Mouse (Mus musculus): Measurements from ENCODE around the gene Opcml. TPM values are rescaled to one million over a fixed set of nuclear protein-coding genes. Genes with fewer than 3 reads are reported as not detected.

Opcml gene
- total RNA-seq, 2 experiments from 2014 or later, result not detected

DNA sequence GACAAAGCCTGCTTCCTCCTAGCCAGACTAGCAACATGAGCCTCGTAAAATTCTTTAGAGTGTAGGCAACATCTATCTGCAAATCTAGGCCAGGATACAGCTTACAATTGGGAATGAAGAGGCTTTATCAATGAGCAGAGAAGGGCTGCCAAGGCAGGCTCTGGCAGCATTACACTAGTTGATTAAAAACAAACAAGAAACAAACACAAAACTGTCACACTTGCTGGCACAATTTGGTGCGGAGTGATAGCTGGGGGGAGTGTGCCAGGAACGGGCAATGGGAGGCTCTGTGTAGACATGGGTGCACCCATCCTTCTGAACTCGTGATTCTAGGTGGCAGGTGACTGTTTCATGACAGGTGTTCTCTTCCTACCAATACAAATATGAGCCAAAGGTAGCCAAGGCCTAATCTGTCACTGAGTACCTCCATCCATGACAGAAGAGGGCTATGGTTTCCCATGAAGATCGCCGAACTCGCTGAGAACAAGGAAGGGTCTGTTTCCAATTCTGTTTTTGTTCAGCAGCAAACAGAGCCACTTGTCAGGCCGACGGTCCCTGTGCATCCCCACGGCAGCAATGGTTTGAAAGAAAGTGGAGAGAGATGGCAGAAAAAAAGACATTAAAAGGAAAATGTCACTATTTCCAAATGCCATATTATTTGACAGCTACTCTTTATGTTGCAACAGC is 574.0 kb downstream of the Opcml start:
- ATAC-seq (replicated peaks; ENCODE audit: low FRiP score, low TSS enrichment, poor library complexity, severe bottlenecking), result no peak

DNA sequence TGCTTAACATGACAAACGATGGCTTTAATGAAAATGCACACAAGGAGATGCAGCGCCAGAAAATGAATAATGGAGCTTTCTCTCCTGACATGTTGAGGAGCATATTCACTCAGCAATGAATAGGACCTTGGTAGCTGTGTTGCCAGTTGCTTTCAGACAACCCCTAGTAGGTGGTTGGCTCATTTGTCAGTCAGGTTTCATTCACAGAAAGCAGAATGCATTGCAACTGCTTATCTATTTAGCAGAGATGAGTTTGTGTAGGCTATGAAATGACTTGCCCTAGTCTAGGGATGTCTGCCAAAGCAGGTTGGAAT is 574.5 kb downstream of the Opcml start:
- ATAC-seq (replicated peaks; ENCODE audit: low FRiP score, low TSS enrichment, poor library complexity, severe bottlenecking), result no peak

DNA sequence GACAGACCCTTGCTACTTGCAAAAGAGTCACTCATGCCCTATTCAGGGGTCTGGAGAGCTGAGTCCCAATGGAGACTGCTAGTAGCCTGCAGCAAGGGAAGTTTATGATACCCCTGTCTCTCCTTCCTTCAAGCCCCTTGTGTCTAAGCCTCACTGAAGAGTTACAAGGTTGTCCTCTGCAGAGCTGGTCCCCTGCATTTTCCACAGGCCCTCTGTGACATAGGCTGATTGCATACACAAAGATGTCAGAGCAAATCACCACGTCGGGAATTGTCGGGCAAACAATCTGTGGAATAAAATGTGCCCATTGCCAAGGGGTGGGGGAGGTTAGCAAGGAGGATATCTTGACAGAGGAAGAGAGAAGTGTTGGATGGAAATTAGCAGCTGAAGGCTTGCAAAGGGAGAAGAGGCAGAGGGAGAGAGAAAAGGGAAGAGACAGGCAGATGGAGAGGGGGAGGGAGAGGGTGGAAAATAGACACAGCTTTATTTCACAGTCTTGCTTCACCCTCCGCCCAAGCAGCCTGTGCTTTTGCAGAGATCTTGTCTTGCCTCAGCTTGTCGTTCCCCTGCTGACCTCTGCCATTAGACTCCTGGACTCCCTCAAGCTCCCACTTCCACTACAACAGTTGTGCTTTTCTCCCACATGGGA is 596.1 kb downstream of the Opcml start:
- no peak for ATAC-seq (replicated peaks; ENCODE audit: low FRiP score, low TSS enrichment, poor library complexity, severe bottlenecking)

DNA sequence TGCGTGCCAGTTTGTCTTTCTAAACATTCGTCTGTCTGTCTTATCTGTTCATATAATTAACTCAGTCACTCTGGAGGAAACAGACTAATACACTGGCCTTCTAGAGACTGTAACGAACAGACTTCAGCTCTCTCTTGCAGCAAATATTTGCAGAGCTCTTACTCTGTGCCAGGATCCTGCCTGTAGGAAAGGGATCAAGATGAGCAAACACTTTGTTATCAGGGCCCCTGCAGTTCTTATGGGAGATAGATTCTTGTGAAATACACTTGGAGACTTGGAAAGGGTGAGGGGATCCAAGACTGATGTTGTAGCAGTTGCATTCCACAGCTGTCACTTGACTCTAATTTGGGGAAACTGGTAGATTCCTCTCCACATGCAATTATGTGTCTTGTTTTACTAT is 604.6 kb downstream of the Opcml start:
- ATAC-seq (replicated peaks; ENCODE audit: low FRiP score, low TSS enrichment, poor library complexity, severe bottlenecking), result no peak

DNA sequence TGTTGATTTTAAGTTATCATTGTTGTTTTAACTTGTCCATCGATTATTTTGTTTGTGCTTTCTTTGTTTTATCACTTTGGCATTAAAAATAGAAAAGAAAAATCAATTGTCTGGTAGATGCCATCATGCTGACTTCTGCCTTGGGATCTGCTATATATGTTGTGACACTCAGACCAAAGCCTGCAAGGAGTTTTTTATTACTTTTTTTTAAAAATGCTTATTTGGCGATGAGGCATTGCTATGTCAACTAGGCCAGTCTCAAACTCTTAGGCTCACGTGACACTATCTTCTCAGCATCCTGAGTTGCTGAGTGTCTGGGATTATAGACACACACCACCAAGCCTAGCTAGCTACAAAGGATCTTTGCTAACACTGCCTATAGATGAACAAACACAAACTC is 605.1 kb downstream of the Opcml start:
- no peak for ATAC-seq (replicated peaks; ENCODE audit: low FRiP score, low TSS enrichment, poor library complexity, severe bottlenecking)

DNA sequence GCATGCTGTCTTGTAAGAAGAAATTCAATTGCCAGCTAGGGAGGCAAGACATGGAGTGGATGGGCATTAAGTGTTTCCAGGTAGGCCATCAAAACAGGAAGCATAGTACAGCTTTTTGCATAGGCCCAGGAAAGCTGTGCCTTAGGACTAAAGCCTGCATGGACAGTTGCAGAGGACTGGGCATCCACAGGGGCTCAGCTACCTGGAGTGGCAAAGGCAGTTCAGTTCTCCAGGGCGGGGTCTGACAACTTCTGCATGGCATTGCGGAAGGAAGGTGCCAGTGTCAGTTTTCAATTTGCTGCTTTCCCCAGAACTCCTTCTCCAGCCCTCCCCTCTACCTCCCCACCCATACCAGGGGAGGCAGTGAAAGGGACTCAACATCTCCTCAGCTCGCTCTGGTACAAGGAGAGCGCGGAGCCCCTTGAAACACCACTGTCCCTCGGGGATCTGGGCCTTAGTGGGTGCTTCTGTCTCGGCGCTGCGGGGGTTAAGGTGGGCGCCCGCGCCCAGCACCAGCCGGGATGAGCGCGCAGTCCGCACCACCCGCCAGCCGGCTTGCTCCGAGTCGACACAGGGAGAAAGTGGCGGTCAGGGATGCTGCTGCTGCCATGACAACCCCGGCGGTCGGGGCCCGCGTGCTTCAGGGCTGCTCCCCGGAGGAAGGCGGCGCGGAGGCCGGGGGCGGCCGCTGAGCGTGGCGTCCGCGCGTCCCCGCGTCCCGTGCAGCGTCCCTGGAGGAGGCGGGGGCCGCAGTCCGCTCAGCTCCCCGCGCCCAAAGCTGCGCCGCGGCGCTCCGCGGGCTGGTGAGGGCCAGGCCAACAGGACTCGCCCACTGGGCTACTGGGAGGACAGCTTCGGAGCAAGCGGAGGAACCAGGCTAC is 612.4 kb downstream of the Opcml start:
- no peak for ATAC-seq (replicated peaks; ENCODE audit: low FRiP score, low TSS enrichment, poor library complexity, severe bottlenecking)

DNA sequence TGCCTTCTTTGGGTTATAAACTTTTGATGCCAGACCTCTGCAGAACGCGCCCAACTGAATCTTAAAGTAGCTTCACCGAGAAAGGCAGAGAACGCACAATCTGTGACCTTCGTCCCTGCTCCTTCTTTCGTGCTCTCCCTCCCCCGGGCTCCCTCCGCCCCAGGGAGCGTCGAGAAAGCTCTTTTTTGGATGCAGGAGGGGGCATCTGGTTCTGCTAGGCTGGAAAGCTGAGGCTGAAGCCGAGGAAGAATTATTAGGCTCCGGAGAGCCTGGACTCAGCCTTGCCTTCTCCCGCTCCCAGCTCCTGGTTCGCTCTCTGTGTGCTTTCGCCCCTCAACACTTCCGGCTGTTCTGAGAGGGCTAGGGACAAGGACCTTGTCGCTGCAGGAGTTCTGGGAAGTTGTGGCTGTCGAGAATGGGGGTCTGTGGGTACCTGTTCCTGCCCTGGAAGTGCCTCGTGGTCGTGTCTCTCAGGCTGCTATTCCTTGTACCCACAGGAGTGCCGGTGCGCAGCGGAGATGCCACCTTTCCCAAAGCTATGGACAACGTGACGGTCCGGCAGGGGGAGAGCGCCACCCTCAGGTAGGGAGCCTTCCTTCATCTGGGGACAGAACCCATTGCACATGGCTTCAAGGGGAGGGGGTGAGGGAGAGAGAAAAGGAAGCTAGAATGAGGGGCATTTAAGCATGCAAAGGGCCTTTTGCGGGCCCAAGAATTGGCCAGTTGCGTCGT is 613.4 kb downstream of the Opcml start:
- ATAC-seq (replicated peaks; ENCODE audit: low FRiP score, low TSS enrichment, poor library complexity, severe bottlenecking), result no peak

DNA sequence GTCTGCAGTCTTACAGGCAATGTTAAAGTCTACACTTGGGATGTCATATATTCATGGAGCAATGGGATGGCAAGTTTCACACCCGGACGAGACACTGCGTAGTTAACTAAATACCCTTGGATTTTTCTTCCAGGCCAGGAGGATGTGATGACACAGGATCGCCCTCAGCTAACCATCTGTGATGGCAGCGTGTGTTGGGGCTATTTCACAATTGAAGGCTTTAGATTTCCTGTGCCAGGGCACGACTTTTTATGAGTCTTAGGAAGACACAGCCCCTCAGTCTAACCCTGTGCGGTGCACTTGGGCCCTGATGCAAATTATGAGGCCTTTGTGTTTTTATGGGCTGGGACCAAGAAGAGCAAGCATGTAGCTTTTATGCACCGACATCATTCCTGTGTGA is 614.0 kb downstream of the Opcml start:
- ATAC-seq (replicated peaks; ENCODE audit: low FRiP score, low TSS enrichment, poor library complexity, severe bottlenecking), result no peak

DNA sequence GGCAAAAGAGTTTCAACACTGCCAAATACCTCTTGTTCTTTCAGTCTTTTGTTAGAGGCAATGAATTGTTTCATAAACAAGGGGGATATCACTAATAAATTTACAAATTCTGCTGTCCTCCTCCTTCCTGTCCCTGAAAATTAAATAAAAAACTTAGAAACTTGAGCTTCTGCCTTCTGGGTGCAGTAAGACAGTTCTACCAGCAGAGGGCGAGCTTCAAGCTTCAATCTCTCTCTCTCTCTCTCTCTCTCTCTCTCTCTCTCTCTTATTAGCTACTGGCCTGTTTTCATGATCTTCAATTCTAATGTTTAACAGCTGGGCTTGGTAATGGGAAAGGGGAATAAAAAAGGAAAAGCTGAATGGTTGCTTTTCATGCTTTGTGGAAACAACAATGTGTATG is 615.2 kb downstream of the Opcml start:
- ATAC-seq (replicated peaks; ENCODE audit: low FRiP score, low TSS enrichment, poor library complexity, severe bottlenecking), result no peak

DNA sequence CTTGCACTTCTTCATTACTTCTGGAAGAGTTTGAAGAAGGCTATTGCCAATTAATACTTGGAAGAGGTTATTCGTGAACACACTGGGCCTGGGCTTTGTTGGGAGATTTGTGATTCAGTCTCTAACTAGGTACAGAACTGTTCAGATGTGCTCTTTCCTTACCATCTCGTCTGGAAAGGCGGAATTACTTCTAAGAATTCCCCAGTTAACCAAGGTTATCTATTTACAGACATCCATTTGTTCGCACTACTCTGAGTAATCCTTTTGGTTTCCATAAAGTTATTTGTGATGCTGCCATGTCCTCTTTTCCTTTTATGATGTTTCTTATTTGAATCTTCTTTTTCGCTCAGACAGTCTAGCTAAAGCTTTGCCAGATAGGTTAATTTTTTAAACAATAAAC is 630.2 kb downstream of the Opcml start:
- ATAC-seq (replicated peaks; ENCODE audit: low FRiP score, low TSS enrichment, poor library complexity, severe bottlenecking), result no peak

DNA sequence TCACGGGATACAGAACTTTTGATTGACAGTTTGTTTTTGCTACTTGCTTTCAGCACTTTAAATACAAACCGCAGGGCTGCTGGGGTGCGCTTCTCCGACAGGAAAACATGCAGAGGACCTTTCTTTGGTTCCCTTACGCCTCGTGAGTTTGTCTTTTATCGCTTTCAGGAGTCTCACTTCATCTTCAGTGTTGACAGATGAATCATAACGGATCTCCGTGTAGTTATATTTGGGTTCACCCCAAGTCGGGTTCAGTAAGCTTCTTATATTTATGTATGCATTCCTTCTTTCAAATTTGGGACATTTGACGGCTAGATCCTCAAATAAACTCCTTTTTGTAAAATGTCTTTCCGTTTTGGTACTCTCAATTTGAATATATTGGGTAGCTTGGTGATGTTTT is 632.8 kb downstream of the Opcml start:
- no peak for ATAC-seq (replicated peaks; ENCODE audit: low FRiP score, low TSS enrichment, poor library complexity, severe bottlenecking)

DNA sequence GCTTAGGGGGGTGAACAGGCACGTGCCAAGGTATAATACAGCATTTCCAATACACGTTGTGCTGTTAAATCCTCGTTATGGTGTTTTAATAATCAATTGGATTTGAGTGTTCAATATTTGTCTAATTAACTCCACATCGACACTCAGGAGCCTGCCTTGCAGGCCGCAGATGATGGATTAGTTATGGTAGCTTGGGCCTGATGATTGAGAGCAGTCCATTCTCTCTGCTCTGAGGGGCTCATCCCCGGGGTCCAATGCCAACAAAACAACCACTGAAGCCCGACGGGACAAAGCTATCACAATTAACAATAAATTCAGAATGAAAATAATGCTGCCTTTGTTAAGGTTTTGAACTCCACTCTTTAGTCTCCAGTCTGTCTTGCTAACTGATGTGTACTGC is 641.6 kb downstream of the Opcml start:
- ATAC-seq (replicated peaks; ENCODE audit: low FRiP score, low TSS enrichment, poor library complexity, severe bottlenecking), result no peak

DNA sequence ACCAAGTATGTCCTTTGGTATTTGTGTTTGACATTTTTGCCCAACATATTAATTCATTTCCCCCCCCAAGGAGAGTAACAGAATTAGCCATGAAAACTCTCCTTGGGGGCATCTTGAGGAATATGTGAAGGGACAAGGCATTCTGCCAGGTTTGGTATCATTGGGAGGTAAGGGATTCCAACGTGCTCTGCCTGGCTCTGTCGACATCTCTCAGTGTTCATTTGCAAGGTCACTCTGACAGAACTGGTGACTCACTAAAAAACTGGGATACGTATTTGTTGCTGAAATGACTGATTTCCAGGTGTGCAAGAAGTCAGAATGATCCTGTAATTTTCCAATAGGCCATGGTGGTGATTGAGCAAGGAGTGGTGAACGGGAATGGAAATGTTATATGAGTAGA is 648.2 kb downstream of the Opcml start:
- no peak for ATAC-seq (replicated peaks; ENCODE audit: low FRiP score, low TSS enrichment, poor library complexity, severe bottlenecking)

DNA sequence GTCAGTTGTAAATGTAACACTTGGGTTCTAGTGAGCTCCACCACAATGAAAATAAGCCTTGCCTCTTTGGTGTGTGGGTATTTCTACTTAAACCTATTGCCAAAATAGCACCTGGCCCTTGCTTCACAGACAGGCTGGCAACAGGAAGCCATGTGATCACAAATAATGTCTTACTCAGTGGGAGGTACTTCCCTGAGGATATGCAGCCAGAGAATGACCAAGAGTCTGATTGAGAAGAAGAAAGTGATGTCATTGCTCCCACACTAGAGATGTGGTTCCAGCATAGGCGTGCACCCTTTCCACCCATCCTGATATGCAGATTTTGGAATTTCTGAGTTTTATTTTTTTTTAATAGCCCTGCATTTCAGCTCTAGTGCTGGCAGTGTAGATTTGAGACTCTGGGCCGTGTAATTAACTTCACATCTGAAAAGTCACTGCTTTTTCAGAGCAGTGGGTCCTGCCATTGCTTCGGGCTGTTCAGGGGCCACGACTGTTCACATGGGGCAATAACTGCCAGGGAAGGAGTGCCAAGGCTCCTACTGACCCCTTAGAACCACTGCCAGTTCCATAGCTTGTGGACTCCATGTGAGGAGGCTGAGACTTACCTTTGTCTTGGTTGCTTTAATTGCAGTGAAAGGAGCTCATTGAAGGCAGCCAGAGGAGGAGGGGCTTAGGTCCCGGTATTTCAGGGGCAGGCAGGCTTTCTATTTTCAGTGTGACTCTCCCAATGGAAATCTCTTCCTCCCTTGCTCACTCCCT is 649.0 kb downstream of the Opcml start:
- no peak for ATAC-seq (replicated peaks; ENCODE audit: low FRiP score, low TSS enrichment, poor library complexity, severe bottlenecking)

DNA sequence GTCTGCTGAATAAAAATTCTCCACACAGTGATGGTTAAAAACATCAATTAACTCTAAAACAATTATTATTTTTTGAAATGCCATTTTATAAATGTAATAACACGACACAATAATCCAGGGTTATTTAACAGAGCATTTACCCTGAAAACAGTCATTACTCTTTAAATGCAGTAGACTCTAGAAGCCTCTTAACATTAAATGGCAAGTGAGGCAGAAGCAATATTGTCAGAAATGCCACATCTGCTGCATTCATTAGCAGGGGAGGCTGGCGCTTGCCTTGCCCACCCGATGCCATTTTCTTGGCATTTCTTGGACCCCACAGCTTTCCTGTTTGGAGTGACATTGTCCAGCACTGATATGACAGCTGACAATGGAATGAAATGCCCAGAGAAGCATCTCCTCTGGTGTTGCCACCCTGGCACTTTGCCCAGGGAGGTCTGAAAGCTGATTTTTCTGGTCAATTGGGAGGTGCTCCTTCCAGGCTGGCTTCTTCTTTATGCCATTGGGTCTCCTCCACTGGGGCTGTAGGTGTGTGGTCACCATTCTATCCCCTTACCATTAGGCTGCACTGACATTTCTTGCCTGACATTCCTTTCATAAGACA is 649.7 kb downstream of the Opcml start:
- no peak for ATAC-seq (replicated peaks; ENCODE audit: low FRiP score, low TSS enrichment, poor library complexity, severe bottlenecking)

DNA sequence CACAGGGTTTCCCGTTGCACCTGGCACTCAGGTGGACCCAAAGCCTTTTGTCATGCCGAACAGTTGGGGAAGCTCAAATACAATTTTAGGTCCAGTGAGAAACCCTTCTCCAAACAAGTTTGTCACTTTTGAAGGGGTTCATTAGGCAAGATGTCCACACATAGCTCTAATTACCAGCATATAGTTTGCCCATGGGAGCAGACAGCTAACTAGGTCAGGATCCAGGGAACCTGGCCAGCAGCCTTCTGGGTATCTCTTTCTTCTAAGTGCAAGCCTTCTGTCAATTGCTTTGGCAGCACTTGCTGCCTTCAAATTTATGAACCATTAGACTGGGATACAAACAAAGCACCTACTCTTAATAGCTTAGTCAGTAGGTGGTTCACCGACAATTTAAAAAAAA is 653.9 kb downstream of the Opcml start:
- no peak for ATAC-seq (replicated peaks; ENCODE audit: low FRiP score, low TSS enrichment, poor library complexity, severe bottlenecking)

DNA sequence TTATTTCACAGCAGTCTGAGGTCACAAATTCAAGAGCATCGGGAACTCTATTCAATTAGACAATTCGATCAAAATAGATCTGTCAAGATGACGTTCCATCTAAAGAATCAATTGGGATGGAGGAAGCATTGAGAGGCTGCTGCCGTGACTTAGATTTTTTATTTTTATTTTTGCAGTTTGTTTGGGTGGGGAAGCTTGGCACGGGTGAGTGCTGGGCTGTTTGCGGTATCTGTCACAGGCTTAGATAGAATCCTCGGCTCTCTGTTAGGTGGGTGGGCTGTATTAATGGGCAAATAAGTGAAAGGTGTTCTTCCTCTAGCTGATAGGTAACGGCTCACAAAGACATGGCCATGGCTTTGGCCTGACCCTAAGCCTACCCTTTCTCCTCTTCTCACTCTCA is 654.4 kb downstream of the Opcml start:
- ATAC-seq (replicated peaks; ENCODE audit: low FRiP score, low TSS enrichment, poor library complexity, severe bottlenecking), result no peak

DNA sequence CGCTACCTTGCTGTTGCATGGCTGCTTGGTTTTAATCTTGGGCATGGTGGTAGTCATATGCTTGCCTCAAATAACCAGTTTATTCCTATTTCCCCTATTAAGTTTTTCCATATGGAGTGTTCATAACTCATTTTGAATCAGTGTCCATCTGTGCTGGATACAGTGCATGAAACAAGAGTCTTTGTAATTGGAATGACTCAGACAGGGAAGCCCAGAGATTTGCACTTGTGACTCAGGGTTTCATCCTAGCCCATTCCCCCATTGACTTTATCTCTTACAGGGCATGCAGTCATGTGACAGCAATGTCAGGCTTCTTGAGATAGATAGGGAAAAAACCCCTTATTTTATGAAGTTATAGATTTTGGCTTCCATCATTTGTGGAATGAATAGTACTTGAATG is 655.3 kb downstream of the Opcml start:
- ATAC-seq (replicated peaks; ENCODE audit: low FRiP score, low TSS enrichment, poor library complexity, severe bottlenecking), result no peak
